ENCODE assay signal across 8 mouse cellular contexts in genomic region chr10:81605666-81605973, GRCm38 (mm10). TPM values are rescaled to one million over a fixed set of nuclear protein-coding genes. Genes with fewer than 3 reads are reported as not detected.
A peak's percentile ranks its signal among the peaks of the same experiment; 100 is the strongest.
DNase-seq lines count a peak whose midpoint lies in the region; ATAC-seq and TF ChIP-seq lines count a peak whose summit lies in the region.

No protein-coding gene starts in this region.

- no peaks in the 10 kb centered on the region for H3K9me3 ChIP-seq in liver, embryonic 11.5 days (ENCODE audit: control insufficient read depth, low read length)

- no peak for TF ChIP-seq POLR2A in heart, adult 2 months (IDR thresholded peaks at IDR 0.05; ENCODE audit: insufficient read depth, low read depth, low read length)
- TF ChIP-seq POLR2A in thymus, adult 2 months (IDR thresholded peaks at IDR 0.05; ENCODE audit: control insufficient read depth, extremely low read depth, insufficient read depth, low read length, poor library complexity), result no peak

- H3K4me3 ChIP-seq in heart, adult 2 months, result peak overlapping the region; percentile 50
- peak overlapping the region; percentile 53 for H3K4me3 ChIP-seq in thymus, adult 2 months (ENCODE audit: control insufficient read depth, insufficient read depth, low read length)
- peak overlapping the region; percentile 46 for H3K4me3 ChIP-seq in liver, embryonic 11.5 days (ENCODE audit: low read depth, low read length)

- peak overlapping the region; percentile 79 for H3K4me2 ChIP-seq in liver, embryonic 11.5 days

- no peaks in the 10 kb centered on the region for H3K79me2 ChIP-seq in heart, adult 2 months (replicated peaks; ENCODE audit: control insufficient read depth, insufficient read depth, low read length)

- peak overlapping the region; percentile 83 for H3K27ac ChIP-seq in heart, adult 2 months
- H3K27ac ChIP-seq in thymus, adult 2 months (ENCODE audit: control insufficient read depth, insufficient read depth, low read length), result peak overlapping the region; percentile 67; the same call in 1 of the 2 replicates
- H3K27ac ChIP-seq in liver, embryonic 11.5 days (ENCODE audit: low read depth, low read length), result peak overlapping the region; percentile 90

- H3K4me1 ChIP-seq in heart, adult 2 months (ENCODE audit: control insufficient read depth, insufficient read depth, low read length), result peaks cover 12% of the 10 kb centered on the region
- H3K4me1 ChIP-seq in thymus, adult 2 months (replicated peaks; ENCODE audit: control insufficient read depth, insufficient read depth, low read length), result peaks cover 37% of the 10 kb centered on the region
- H3K4me1 ChIP-seq in liver, embryonic 11.5 days (replicated peaks; ENCODE audit: control insufficient read depth, insufficient read depth, low read length), result peaks cover 18% of the 10 kb centered on the region

- no peak for TF ChIP-seq CTCF in heart, adult 2 months (IDR thresholded peaks at IDR 0.05)
- TF ChIP-seq CTCF in thymus, adult 2 months (IDR thresholded peaks at IDR 0.05; ENCODE audit: borderline replicate concordance, control insufficient read depth, extremely low read depth, insufficient read depth, low read length, poor library complexity), result no peak

- no peak for TF ChIP-seq EP300 in heart, adult 2 months (IDR thresholded peaks at IDR 0.05; ENCODE audit: insufficient read depth, low read depth, low read length)

- H3K9ac ChIP-seq in heart, adult 2 months (ENCODE audit: low read depth, low read length), result peak overlapping the region; percentile 58
- H3K9ac ChIP-seq in liver, embryonic 11.5 days (ENCODE audit: low read depth, low read length), result peak overlapping the region; percentile 56

- H3K27me3 ChIP-seq in heart, adult 2 months (ENCODE audit: control insufficient read depth, insufficient read depth, low read length), result no peaks in the 10 kb centered on the region
- H3K27me3 ChIP-seq in thymus, adult 2 months (ENCODE audit: control insufficient read depth, insufficient read depth, low read length), result no peaks in the 10 kb centered on the region
- no peaks in the 10 kb centered on the region for H3K27me3 ChIP-seq in liver, embryonic 11.5 days (replicated peaks; ENCODE audit: control insufficient read depth, insufficient read depth, low read length)

- no peaks in the 10 kb centered on the region for H3K36me3 ChIP-seq in heart, adult 2 months (ENCODE audit: control insufficient read depth, insufficient read depth, low read length)
- no peaks in the 10 kb centered on the region for H3K36me3 ChIP-seq in thymus, adult 2 months (ENCODE audit: control insufficient read depth, insufficient read depth, low read length)
- no peaks in the 10 kb centered on the region; the same call in 1 of the 2 replicates for H3K36me3 ChIP-seq in liver, embryonic 11.5 days (ENCODE audit: control insufficient read depth, insufficient read depth, low read length)

- intact Hi-C loops in heart, adult 2 months (cut with DNase I), result loop anchor here (2.0 to 5.0 kb wide), 5 partner anchors 41 to 567 kb away; partner anchors contain the start of gene S1pr4
- intact Hi-C loops in left cerebral cortex, postnatal 36 days (cut with DNase I), result loop anchor here (2.0 kb wide), 1 partner anchor 43 kb away; no protein-coding TSS in a partner anchor

- 2% methylated on average over 14 of the region's 14 CpGs for WGBS in heart, adult 2 months
- 3% methylated on average over 14 of the region's 14 CpGs for WGBS in thymus, adult 2 months
- WGBS in liver, embryonic 11.5 days, result 5% methylated on average over 14 of the region's 14 CpGs

- 0 out of 2 replicates have a peak, but pooled peaks have one; percentile 5 for ATAC-seq in liver, embryonic 11.5 days (replicated peaks; ENCODE audit: low FRiP score)

- no peak for DNase-seq in heart, adult 2 months
- no peak for DNase-seq in heart, adult 18-20 months
- DNase-seq in thymus, adult 2 months, result no peak
- DNase-seq in thymus, postnatal 4 days, result no peak
- no peak for DNase-seq in liver, embryonic 11.5 days (ENCODE audit: low spot score)
- peak; percentile 77 for DNase-seq in testis, postnatal 10 days (ENCODE audit: low spot score)
- DNase-seq in left cerebral cortex, postnatal 36 days (ENCODE audit: low spot score in 2 of 2), result no peak
- DNase-seq in adipocyte (ENCODE audit: low spot score), result no peak

RNA-seq across cellular contexts. Expression of gene BC025920, which starts 0.5 kb away (rescaled TPM):
- total RNA-seq in heart, adult 2 months (2021), result 1 to 10 TPM; 2.5 to 3.7 TPM
- polyA plus RNA-seq in heart, adult 2 months (2012; rRNA removed), result 1.9 and 2.5 TPM in 2 replicates
- 1 to 10 TPM; 2.6 TPM for total RNA-seq in heart, adult 18-20 months (2021)
- 2.8 and 3.3 TPM in 2 replicates for polyA plus RNA-seq in thymus, adult 2 months (2012; rRNA removed)
- polyA plus RNA-seq in liver, embryonic 11.5 days (2014; fragmentation: Nextera tagmentation; extraction: Ambion mirVana), result 0.81 and 1.1 TPM in 2 replicates
- total RNA-seq in left cerebral cortex, postnatal 36 days (2021), result 1 to 10 TPM; 3.5 to 3.6 TPM

RNA-seq across cellular contexts. Expression of gene Tle6, which starts 4.7 kb away (rescaled TPM):
- total RNA-seq in heart, adult 2 months (2021), result 1 to 10 TPM; 5.1 to 7.7 TPM
- polyA plus RNA-seq in heart, adult 2 months (2012; rRNA removed), result 19.0 and 20.1 TPM in 2 replicates
- 10 to 100 TPM in 1 of 2 experiments, 1 to 10 TPM in 1; 7.9 to 11.1 TPM for total RNA-seq in heart, adult 18-20 months (2021)
- 22.5 and 28.8 TPM in 2 replicates for polyA plus RNA-seq in thymus, adult 2 months (2012; rRNA removed)
- polyA plus RNA-seq in liver, embryonic 11.5 days (2014; fragmentation: Nextera tagmentation; extraction: Ambion mirVana), result 13.2 and 16.7 TPM in 2 replicates
- total RNA-seq in left cerebral cortex, postnatal 36 days (2021), result 10 to 100 TPM in 1 of 2 experiments, 1 to 10 TPM in 1; 9.7 to 10.9 TPM

RNA-seq across cellular contexts. Expression of gene Sirt6, which starts 22.0 kb away (rescaled TPM):
- 1 to 10 TPM; 7.0 to 7.9 TPM for total RNA-seq in heart, adult 2 months (2021)
- 11.5 and 15.4 TPM in 2 replicates for polyA plus RNA-seq in heart, adult 2 months (2012; rRNA removed)
- 1 to 10 TPM; 5.6 to 6.3 TPM for total RNA-seq in heart, adult 18-20 months (2021)
- polyA plus RNA-seq in thymus, adult 2 months (2012; rRNA removed), result 81.9 and 84.7 TPM in 2 replicates
- polyA plus RNA-seq in liver, embryonic 11.5 days (2014; fragmentation: Nextera tagmentation; extraction: Ambion mirVana), result 22.8 and 22.9 TPM in 2 replicates
- 10 to 100 TPM; 22.7 to 29.4 TPM for total RNA-seq in left cerebral cortex, postnatal 36 days (2021)

RNA-seq across cellular contexts. Expression of gene Ankrd24, which starts 22.7 kb away (rescaled TPM):
- total RNA-seq in heart, adult 2 months (2021), result 1 to 10 TPM; 7.8 to 7.9 TPM
- polyA plus RNA-seq in heart, adult 2 months (2012; rRNA removed), result 33.7 and 46.5 TPM in 2 replicates
- 10 to 100 TPM in 1 of 2 experiments, 1 to 10 TPM in 1; 7.5 to 10.3 TPM for total RNA-seq in heart, adult 18-20 months (2021)
- 16.3 and 19.1 TPM in 2 replicates for polyA plus RNA-seq in thymus, adult 2 months (2012; rRNA removed)
- polyA plus RNA-seq in liver, embryonic 11.5 days (2014; fragmentation: Nextera tagmentation; extraction: Ambion mirVana), result 3.6 and 4.6 TPM in 2 replicates
- total RNA-seq in left cerebral cortex, postnatal 36 days (2021), result 10 to 100 TPM; 37.8 to 46.7 TPM

RNA-seq across cellular contexts. Expression of gene Tle2, which starts 31.3 kb away (rescaled TPM):
- total RNA-seq in heart, adult 2 months (2021), result 1 to 10 TPM; 6.8 to 7.4 TPM
- 40.9 and 43.8 TPM in 2 replicates for polyA plus RNA-seq in heart, adult 2 months (2012; rRNA removed)
- 1 to 10 TPM; 4.7 to 7.1 TPM for total RNA-seq in heart, adult 18-20 months (2021)
- 100 and 115 TPM in 2 replicates for polyA plus RNA-seq in thymus, adult 2 months (2012; rRNA removed)
- polyA plus RNA-seq in liver, embryonic 11.5 days (2014; fragmentation: Nextera tagmentation; extraction: Ambion mirVana), result 5.1 and 6.9 TPM in 2 replicates
- total RNA-seq in left cerebral cortex, postnatal 36 days (2021), result 10 to 100 TPM; 23.7 to 37.6 TPM
